Mouse (Mus musculus): ENCODE results near the gene Mtmr4. TPM values are rescaled to one million over a fixed set of nuclear protein-coding genes. Genes with fewer than 3 reads are reported as not detected.

Gene Mtmr4
- polyA plus RNA-seq, 1 experiment from 2014 or later: 9.4 TPM

GRCm38 (mm10) chr11:87629859-87630258 lies 37.9 kb downstream of the Mtmr4 start:
- Histone ChIP-seq H3K36me3 (ENCODE audit: control insufficient read depth, insufficient read depth, low read length) (no peaks in the 10 kb centered on the region), H3K27me3 (ENCODE audit: control insufficient read depth, insufficient read depth, low read length) (no peaks in the 10 kb centered on the region), H3K4me1 (replicated peaks; ENCODE audit: control insufficient read depth, insufficient read depth) (no peaks in the 10 kb centered on the region), H3K9ac (ENCODE audit: low read length) (no peak overlapping the region), H3K9me3 (ENCODE audit: control insufficient read depth, low read length) (no peaks in the 10 kb centered on the region), H3K27ac (replicated peaks) (no peak overlapping the region), H3K4me2 (replicated peaks; ENCODE audit: low read depth) (no peak overlapping the region), H3K4me3 (ENCODE audit: low read depth, low read length) (no peak overlapping the region)
- peak; percentile 70 for DNase-seq (ENCODE audit: low spot score)
- ATAC-seq (ENCODE audit: low FRiP score, low TSS enrichment): peak; percentile 70; the same call in 1 of the 2 replicates
- 23% methylated on average over 10 of the region's 10 CpGs for WGBS
- no peak for TF ChIP-seq EP300 (optimal IDR thresholded peaks at IDR 0.05)
- TF ChIP-seq CTCF (IDR thresholded peaks at IDR 0.05; ENCODE audit: low read depth): peak; percentile 82

- no peaks in the 10 kb centered on the region for H3K9me3 ChIP-seq (ENCODE audit: control insufficient read depth, low read length)
- 25% methylated on average over 2 of the region's 2 CpGs for WGBS
- H3K4me1 ChIP-seq (replicated peaks; ENCODE audit: control insufficient read depth, insufficient read depth): no peaks in the 10 kb centered on the region
- no peaks in the 10 kb centered on the region for H3K36me3 ChIP-seq (ENCODE audit: control insufficient read depth, insufficient read depth, low read length)
- peak overlapping the region; percentile 71 for H3K27ac ChIP-seq (replicated peaks)
- no peaks in the 10 kb centered on the region for H3K27me3 ChIP-seq (ENCODE audit: control insufficient read depth, insufficient read depth, low read length)
- ATAC-seq (ENCODE audit: low FRiP score, low TSS enrichment): 0 out of 2 replicates have a peak, but pooled peaks have one; percentile 18
- no peak for DNase-seq (ENCODE audit: low spot score)
- peak overlapping the region; percentile 79 for H3K4me2 ChIP-seq (replicated peaks; ENCODE audit: low read depth)
- TF ChIP-seq CTCF (IDR thresholded peaks at IDR 0.05; ENCODE audit: low read depth): no peak
- TF ChIP-seq EP300 (optimal IDR thresholded peaks at IDR 0.05): no peak
- H3K9ac ChIP-seq (ENCODE audit: low read length): peak overlapping the region; percentile 78
- H3K4me3 ChIP-seq (ENCODE audit: low read depth, low read length): peak overlapping the region; percentile 43
Observed at GRCm38 (mm10) chr11:87638793-87639192, 46.8 kb downstream of the Mtmr4 start.

- ATAC-seq (ENCODE audit: low FRiP score, low TSS enrichment) (peak; percentile 95), DNase-seq (ENCODE audit: low spot score) (peak; percentile 84)
- Histone ChIP-seq H3K4me2 (replicated peaks; ENCODE audit: low read depth) (peak overlapping the region; percentile 79), H3K27ac (replicated peaks) (peak overlapping the region; percentile 71), H3K27me3 (ENCODE audit: control insufficient read depth, insufficient read depth, low read length) (no peaks in the 10 kb centered on the region), H3K4me3 (ENCODE audit: low read depth, low read length) (peak overlapping the region; percentile 43), H3K9ac (ENCODE audit: low read length) (peak overlapping the region; percentile 78), H3K9me3 (ENCODE audit: control insufficient read depth, low read length) (no peaks in the 10 kb centered on the region), H3K36me3 (ENCODE audit: control insufficient read depth, insufficient read depth, low read length) (no peaks in the 10 kb centered on the region), H3K4me1 (replicated peaks; ENCODE audit: control insufficient read depth, insufficient read depth) (no peaks in the 10 kb centered on the region)
- WGBS: under 1% methylated on average over 29 of the region's 29 CpGs
- TF ChIP-seq EP300 (optimal IDR thresholded peaks at IDR 0.05) (no peak), CTCF (IDR thresholded peaks at IDR 0.05; ENCODE audit: low read depth) (no peak)
Observed at GRCm38 (mm10) chr11:87639206-87639605, 47.2 kb downstream of the Mtmr4 start.

DNA sequence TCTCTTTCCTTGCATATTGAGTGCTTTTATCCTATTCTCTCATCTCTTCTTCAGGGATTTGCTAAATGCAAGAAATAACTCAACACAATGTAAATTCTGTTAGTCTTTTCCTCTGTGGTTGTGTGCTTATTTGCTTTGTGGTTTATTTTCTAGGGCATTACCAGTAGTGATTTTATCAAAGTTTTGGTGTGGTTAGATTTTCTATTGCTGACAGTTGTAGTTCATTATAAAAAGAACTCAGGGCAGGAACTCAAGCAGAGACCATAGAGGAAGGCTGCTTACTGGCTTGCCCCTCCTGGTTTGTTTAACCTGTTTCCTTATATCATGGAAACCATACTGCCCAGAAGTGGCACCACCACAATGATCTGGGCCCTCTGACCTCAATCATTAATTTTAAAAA lies 50.9 kb downstream of the Mtmr4 start:
- Histone ChIP-seq H3K4me3 (ENCODE audit: low read depth, low read length) (no peak overlapping the region), H3K9ac (ENCODE audit: low read length) (no peak overlapping the region), H3K36me3 (ENCODE audit: control insufficient read depth, insufficient read depth, low read length) (no peaks in the 10 kb centered on the region), H3K9me3 (ENCODE audit: control insufficient read depth, low read length) (no peaks in the 10 kb centered on the region), H3K27me3 (ENCODE audit: control insufficient read depth, insufficient read depth, low read length) (no peaks in the 10 kb centered on the region), H3K27ac (replicated peaks) (no peak overlapping the region), H3K4me2 (replicated peaks; ENCODE audit: low read depth) (no peak overlapping the region), H3K4me1 (replicated peaks; ENCODE audit: control insufficient read depth, insufficient read depth) (no peaks in the 10 kb centered on the region)
- DNase-seq (ENCODE audit: low spot score): no peak
- TF ChIP-seq CTCF (IDR thresholded peaks at IDR 0.05; ENCODE audit: low read depth) (no peak), EP300 (optimal IDR thresholded peaks at IDR 0.05) (no peak)
- no peak for ATAC-seq (ENCODE audit: low FRiP score, low TSS enrichment)

- no peaks in the 10 kb centered on the region for H3K36me3 ChIP-seq (ENCODE audit: control insufficient read depth, insufficient read depth, low read length)
- no peaks in the 10 kb centered on the region for H3K9me3 ChIP-seq (ENCODE audit: control insufficient read depth, low read length)
- no peak overlapping the region for H3K9ac ChIP-seq (ENCODE audit: low read length)
- 59% methylated on average over 5 of the region's 5 CpGs for WGBS
- no peak for TF ChIP-seq CTCF (IDR thresholded peaks at IDR 0.05; ENCODE audit: low read depth)
- no peak for TF ChIP-seq EP300 (optimal IDR thresholded peaks at IDR 0.05)
- H3K4me2 ChIP-seq (replicated peaks; ENCODE audit: low read depth): no peak overlapping the region
- ATAC-seq (ENCODE audit: low FRiP score, low TSS enrichment) (no peak), DNase-seq (ENCODE audit: low spot score) (no peak)
- no peaks in the 10 kb centered on the region for H3K4me1 ChIP-seq (replicated peaks; ENCODE audit: control insufficient read depth, insufficient read depth)
- H3K27ac ChIP-seq (replicated peaks): no peak overlapping the region
- H3K27me3 ChIP-seq (ENCODE audit: control insufficient read depth, insufficient read depth, low read length): no peaks in the 10 kb centered on the region
- H3K4me3 ChIP-seq (ENCODE audit: low read depth, low read length): no peak overlapping the region
Observed at GRCm38 (mm10) chr11:87654693-87655092, 62.7 kb downstream of the Mtmr4 start.

- no peak for ATAC-seq (ENCODE audit: low FRiP score, low TSS enrichment)
- Histone ChIP-seq H3K9ac (ENCODE audit: low read length) (no peak overlapping the region), H3K27me3 (ENCODE audit: control insufficient read depth, insufficient read depth, low read length) (no peaks in the 10 kb centered on the region), H3K4me2 (replicated peaks; ENCODE audit: low read depth) (no peak overlapping the region), H3K4me3 (ENCODE audit: low read depth, low read length) (no peak overlapping the region), H3K9me3 (ENCODE audit: control insufficient read depth, low read length) (no peaks in the 10 kb centered on the region), H3K4me1 (replicated peaks; ENCODE audit: control insufficient read depth, insufficient read depth) (no peaks in the 10 kb centered on the region), H3K27ac (replicated peaks) (no peak overlapping the region), H3K36me3 (ENCODE audit: control insufficient read depth, insufficient read depth, low read length) (no peaks in the 10 kb centered on the region)
- no peak for TF ChIP-seq EP300 (optimal IDR thresholded peaks at IDR 0.05)
- TF ChIP-seq CTCF (IDR thresholded peaks at IDR 0.05; ENCODE audit: low read depth): no peak
- WGBS: 60% methylated on average over 7 of the region's 7 CpGs
- DNase-seq (ENCODE audit: low spot score): no peak
Observed at GRCm38 (mm10) chr11:87659216-87659615, 67.3 kb downstream of the Mtmr4 start.

Measured in stomach, postnatal 0 days (tissue).